Mouse (Mus musculus) hindbrain, postnatal 0 days (tissue): Measurements from ENCODE around the gene Atp13a2. TPM values are rescaled to one million over a fixed set of nuclear protein-coding genes. Genes with fewer than 3 reads are reported as not detected.

Source experiments
- ATAC-seq: fragments of 200-750 bp; cut with Nextera tagmentation; 2 replicates; pipeline ENCODE4 v1.8.0; 2017; ENCODE audit warnings: mild to moderate bottlenecking, moderate TSS enrichment, moderate library complexity
- DNase-seq: peaks from one replicate; pipeline ENCODE4 v3.0.0-alpha.2; 2015; ENCODE audit warnings: low spot score
- H3K27ac ChIP-seq: fragments of 300-500 bp; sonication (generic); 2 replicates; pipeline ENCODE4 v1.5.1; 2014; ENCODE audit warnings: mild to moderate bottlenecking
- H3K27me3 ChIP-seq: fragments of 300-500 bp; sonication (generic); 2 replicates; pipeline ENCODE4 v1.6.1; 2014; ENCODE audit warnings: low read length, mixed read lengths; ENCODE audit not compliant: insufficient read depth
- H3K36me3 ChIP-seq: fragments of 300-500 bp; sonication (generic); 2 replicates; pipeline ENCODE4 v1.6.1; 2014; ENCODE audit warnings: low read length, mixed read lengths; ENCODE audit not compliant: insufficient read depth
- H3K4me1 ChIP-seq: fragments of 300-500 bp; sonication (generic); 2 replicates; pipeline ENCODE4 v1.6.1; 2014; ENCODE audit warnings: antibody characterized with exemption, low read length, mixed read lengths; ENCODE audit not compliant: insufficient read depth
- H3K4me2 ChIP-seq: fragments of 300-500 bp; sonication (generic); 2 replicates; pipeline ENCODE4 v1.6.1; 2014; ENCODE audit warnings: low read depth, mild to moderate bottlenecking, low read length, moderate library complexity, mixed read lengths
- H3K4me3 ChIP-seq: fragments of 300-500 bp; sonication (generic); 2 replicates; pipeline ENCODE4 v1.5.1; 2014; ENCODE audit warnings: low read length
- H3K9ac ChIP-seq: fragments of 300-500 bp; sonication (generic); replicated peaks from 2 replicates; pipeline ENCODE4 v1.6.1; 2014; ENCODE audit warnings: mild to moderate bottlenecking, low read length, moderate library complexity, mixed read lengths
- H3K9me3 ChIP-seq: fragments of 300-500 bp; sonication (generic); 2 replicates; pipeline ENCODE4 v1.6.1; 2016; ENCODE audit warnings: low read length, mixed read lengths
- CTCF ChIP-seq: IDR thresholded peaks from 2 replicates; pipeline ENCODE4 v1.5.1; 2016; ENCODE audit warnings: antibody characterized with exemption, control low read depth, low read depth
- WGBS: fragments of 180-500 bp; shearing (Covaris S2); extraction: QIAGEN DNeasy Blood & Tissue Kit; methylation state at CpG from one replicate; pipeline ENCODE4 v1.1.7; 2014; 5-methylcytosine and 5-hydroxymethylcytosine counted together
- polyA plus RNA-seq: library from polyadenylated mRNA; unstranded; fragments of >200 nt; fragmentation: Nextera tagmentation; extraction: Ambion mirVana; gene quantifications from 2 replicates; pipeline ENCODE4 v1.2.1, GENCODE M21; 2015
- total RNA-seq: library from RNA; depleted of rRNA; stranded (reverse); fragments of >200 nt; gene quantifications from 2 replicates; pipeline ENCODE4 v1.2.3, GENCODE M21; 2014

Atp13a2 gene
- total and polyA plus RNA-seq, 2 experiments from 2014 or later = 166 to 435 TPM

DNA sequence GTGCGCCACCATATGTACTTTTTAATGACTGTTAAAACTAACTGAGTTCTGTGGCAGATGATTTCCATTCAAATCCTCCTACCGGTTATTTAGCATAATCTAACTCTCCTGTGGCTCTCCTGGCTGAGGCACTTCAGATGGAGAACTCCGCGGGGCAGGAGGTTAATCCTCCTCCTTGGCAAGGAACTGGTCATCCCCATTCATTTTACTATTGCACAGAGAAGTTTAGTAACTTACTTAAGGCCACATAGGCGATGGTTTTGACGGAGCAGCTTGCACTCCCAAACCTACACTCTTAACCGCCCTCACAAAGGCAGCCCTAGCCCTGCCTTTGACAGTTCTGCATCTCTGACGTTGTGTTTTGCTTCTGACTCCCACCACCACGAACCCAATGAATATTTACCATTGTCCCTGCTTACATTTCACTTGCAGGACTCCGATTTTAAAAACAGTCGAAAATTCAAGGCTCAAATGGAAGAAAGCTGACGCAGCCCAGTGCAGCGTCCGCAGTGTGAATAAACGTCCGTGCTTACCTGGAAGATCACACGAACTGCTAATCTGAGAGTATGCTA lies 29.5 kb upstream of the Atp13a2 start:
- Histone ChIP-seq H3K9me3 (no peaks in the 10 kb centered on the region), H3K4me2 (peak overlapping the region; percentile 76), H3K4me3 (peak overlapping the region; percentile 42), H3K27me3 (no peaks in the 10 kb centered on the region), H3K36me3 (no peaks in the 10 kb centered on the region), H3K4me1 (peaks cover 6% of the 10 kb centered on the region; the same call in 1 of the 2 replicates), H3K27ac (peak overlapping the region; percentile 37), H3K9ac (peak overlapping the region; percentile 49)
- peak; percentile 4; the same call in 1 of the 2 replicates for TF ChIP-seq CTCF
- 6% methylated on average over 17 of the region's 17 CpGs for WGBS
- ATAC-seq (no peak), DNase-seq (peak; percentile 35)

DNA sequence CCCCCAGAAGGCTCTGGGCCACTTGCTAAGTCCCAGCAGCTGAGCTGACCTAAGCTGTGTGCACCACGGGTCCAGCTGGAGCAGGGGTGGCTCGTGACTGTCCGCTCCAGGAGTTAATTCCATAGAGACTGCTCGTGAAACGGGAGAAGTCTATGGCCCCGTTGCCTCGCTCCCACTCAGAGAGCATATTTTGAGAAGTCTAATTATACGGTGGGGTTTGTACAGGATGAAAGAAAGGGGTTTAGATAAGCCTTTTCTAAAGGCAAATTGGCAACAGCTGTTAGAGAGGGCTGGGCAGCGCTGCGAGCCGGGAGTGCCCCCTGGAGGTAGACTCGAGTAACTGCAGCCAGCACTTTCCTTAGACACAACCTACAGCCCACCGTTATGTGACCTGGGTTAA lies 28.9 kb upstream of the Atp13a2 start:
- ATAC-seq (peak; percentile 50), DNase-seq (peak; percentile 86)
- Histone ChIP-seq H3K27me3 (no peaks in the 10 kb centered on the region), H3K4me3 (peak overlapping the region; percentile 42), H3K27ac (peak overlapping the region; percentile 37), H3K4me2 (peak overlapping the region; percentile 76), H3K9me3 (no peaks in the 10 kb centered on the region), H3K9ac (peak overlapping the region; percentile 49), H3K36me3 (no peaks in the 10 kb centered on the region), H3K4me1 (peaks cover 10% of the 10 kb centered on the region)
- peak; percentile 96 for TF ChIP-seq CTCF
- under 1% methylated on average over 13 of the region's 13 CpGs for WGBS

DNA sequence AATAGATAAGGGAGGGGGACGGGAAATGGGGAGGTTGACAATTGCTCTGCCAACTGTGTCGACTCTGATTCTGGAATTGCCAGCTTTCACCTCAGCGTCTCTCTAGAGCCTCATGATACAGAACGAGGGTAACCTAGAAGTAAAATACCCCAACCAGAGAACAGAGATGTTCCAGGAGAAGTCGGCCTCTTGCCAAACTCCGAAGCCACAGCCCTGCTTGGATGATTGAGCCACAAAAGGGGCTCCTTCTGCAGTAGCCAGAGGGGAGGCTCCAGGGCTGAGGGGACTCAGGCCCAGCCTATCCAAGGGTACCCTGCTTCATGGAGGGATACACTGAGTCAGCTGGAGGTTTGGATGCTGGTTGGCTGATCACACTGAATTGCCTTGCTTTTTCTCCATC lies 28.4 kb upstream of the Atp13a2 start:
- H3K27ac ChIP-seq = no peak overlapping the region
- TF ChIP-seq CTCF = no peak
- H3K4me2 ChIP-seq = no peak overlapping the region
- H3K27me3 ChIP-seq = no peaks in the 10 kb centered on the region
- ATAC-seq (no peak), DNase-seq (no peak)
- H3K4me3 ChIP-seq = no peak overlapping the region
- H3K9me3 ChIP-seq = no peaks in the 10 kb centered on the region
- H3K36me3 ChIP-seq = no peaks in the 10 kb centered on the region
- whole genome bisulfite sequencing = 56% methylated on average over 6 of the region's 6 CpGs
- peaks cover 15% of the 10 kb centered on the region for H3K4me1 ChIP-seq
- H3K9ac ChIP-seq = no peak overlapping the region

DNA sequence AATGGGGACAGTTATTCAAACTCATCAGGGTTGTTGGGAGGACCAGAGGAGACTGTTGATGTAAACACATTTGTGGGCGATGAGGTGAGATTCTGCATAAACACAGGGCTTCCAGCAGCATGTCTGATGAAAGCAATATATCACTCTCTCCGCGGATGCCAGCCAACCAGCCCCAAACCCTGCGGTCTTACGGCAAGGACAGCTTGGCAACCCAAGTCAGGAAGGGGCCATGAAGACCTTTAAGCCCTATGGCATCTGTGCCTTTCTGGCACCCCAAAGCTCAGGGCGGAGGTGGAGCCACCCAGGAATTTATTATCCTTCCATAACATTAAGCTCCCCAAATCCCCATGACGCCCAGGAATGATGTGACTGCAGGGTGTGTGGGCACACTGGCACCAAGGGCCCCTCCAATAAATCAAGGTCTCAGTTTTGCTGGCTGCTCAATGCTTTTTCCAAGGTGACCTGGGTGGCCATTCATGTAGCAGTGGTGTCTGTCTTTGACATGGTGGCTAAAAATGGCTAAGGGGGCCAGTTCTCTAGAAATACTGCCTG lies 27.5 kb upstream of the Atp13a2 start:
- Histone ChIP-seq H3K4me3 (no peak overlapping the region), H3K9ac (no peak overlapping the region), H3K4me2 (no peak overlapping the region), H3K4me1 (peaks cover 16% of the 10 kb centered on the region), H3K27ac (no peak overlapping the region), H3K9me3 (no peaks in the 10 kb centered on the region), H3K36me3 (no peaks in the 10 kb centered on the region), H3K27me3 (no peaks in the 10 kb centered on the region)
- DNase-seq (no peak), ATAC-seq (no peak)
- TF ChIP-seq CTCF = no peak
- 81% methylated on average over 7 of the region's 7 CpGs for WGBS

DNA sequence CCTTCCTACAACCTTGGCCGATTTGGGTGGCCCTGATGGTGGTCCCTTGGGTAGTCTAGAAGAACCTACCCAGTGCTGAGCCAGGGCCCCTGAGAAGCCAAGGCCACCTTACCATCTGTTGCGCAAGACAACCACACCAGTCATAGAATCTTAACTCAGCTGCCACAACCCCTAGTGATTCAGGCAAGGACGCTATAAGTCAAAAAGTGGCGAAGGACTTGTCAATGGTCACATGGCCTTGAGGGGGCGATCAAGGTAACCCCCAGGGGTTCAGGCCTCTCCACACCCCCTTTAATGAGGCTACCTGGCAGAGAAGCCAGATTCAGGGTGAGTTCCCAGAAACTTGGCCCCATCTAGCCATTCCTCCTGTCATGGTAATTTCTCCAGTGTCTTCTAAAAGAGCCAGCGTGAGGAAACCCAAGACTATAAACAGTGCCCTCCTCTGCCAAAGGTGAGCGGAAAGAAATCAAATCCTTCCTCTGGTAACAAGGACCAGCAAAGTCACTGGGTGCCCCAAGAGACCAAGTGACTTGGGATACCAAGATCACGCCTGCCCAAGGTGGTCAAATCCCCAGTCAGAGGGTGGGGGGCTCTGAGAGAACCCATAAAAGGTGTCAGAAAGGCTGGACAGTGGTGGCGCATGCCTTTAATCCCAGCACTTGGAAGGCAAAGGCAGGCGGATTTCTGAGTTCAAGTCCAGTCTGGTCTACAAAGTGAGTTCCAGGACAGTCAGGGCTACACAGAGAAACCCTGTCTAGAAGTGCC lies 26.8 kb upstream of the Atp13a2 start:
- ATAC-seq (no peak), DNase-seq (no peak)
- no peaks in the 10 kb centered on the region for H3K9me3 ChIP-seq
- H3K27ac ChIP-seq = peak overlapping the region; percentile 69; the same call in 1 of the 2 replicates
- no peak overlapping the region for H3K9ac ChIP-seq
- peaks cover 18% of the 10 kb centered on the region for H3K4me1 ChIP-seq
- H3K4me2 ChIP-seq = no peak overlapping the region
- 82% methylated on average over 10 of the region's 10 CpGs for WGBS
- no peak overlapping the region for H3K4me3 ChIP-seq
- no peak for TF ChIP-seq CTCF
- no peaks in the 10 kb centered on the region for H3K27me3 ChIP-seq
- H3K36me3 ChIP-seq = no peaks in the 10 kb centered on the region

DNA sequence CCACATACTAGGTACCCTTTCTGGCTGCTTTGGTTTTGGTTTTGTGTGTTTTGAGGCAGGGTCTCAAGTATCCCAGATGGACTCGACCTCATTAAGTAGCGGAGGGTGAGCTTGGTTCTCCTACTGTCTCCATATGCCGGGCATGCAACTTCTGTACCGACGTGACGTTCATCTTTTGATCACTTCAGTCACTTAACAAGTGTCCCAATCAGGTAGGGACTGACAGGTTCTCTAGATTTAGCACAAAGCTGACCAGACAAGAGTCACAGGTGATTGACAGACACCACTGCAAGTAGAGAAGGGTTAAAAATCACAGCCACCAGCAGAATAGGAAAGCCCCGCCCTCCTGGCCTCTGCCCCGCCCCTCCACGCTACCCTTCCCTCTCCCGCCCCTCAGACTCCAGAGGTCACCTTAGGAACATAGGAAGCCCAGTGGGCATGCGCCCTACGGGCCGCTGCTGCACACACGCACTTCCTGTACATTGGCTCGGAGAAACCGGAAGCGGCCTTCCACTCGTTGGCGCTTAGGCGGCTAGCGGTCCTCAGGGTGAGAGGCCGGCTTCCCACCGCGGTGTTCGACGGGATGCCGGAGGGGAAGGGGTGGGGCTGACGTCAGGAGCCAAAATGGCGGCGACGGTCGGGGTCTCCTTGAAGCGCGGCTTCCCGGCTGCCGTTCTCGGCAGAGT lies 25.7 kb upstream of the Atp13a2 start, which contains the start of gene Sdhb:
Sdhb (plus strand) TSS at position 423 of the 686 bp plus-strand sequence.
- no peaks in the 10 kb centered on the region for H3K36me3 ChIP-seq
- peak; percentile 99 for DNase-seq
- 3% methylated on average over 36 of the region's 37 CpGs for WGBS

More for the DNA sequence above, 25.7 kb upstream of the Atp13a2 start, which contains the start of gene Sdhb:
- no peak for TF ChIP-seq CTCF
- H3K4me3 ChIP-seq = peak within 1 kb of the TSS; percentile 99
- peak within 1 kb of the TSS; percentile 98 for H3K9ac ChIP-seq
- H3K4me2 ChIP-seq = peak within 1 kb of the TSS; percentile 92
- H3K4me1 ChIP-seq = peaks cover 18% of the 10 kb centered on the region
- H3K27me3 ChIP-seq = no peaks in the 10 kb centered on the region
- peak within 1 kb of the TSS; percentile 95 for H3K27ac ChIP-seq
- H3K9me3 ChIP-seq = no peaks in the 10 kb centered on the region
- ATAC-seq = peak; percentile 95
